Mouse (Mus musculus) small intestine, adult 2 months (tissue): ENCODE results near the gene Psmd3.

Experiments used
- CTCF ChIP-seq: fragments of 200-500 bp; IDR thresholded peaks from 2 replicates; pipeline ENCODE4 v1.5.1; 2012; ENCODE audit warnings: low read depth, mild to moderate bottlenecking, control low read depth, inconsistent platforms, low read length, moderate library complexity, mixed read lengths; ENCODE audit not compliant: insufficient replicate concordance, insufficient read length; ENCODE audit errors: extremely low read depth
- POLR2A ChIP-seq: fragments of 200-500 bp; IDR thresholded peaks from 2 replicates; pipeline ENCODE4 v1.6.1; 2012; ENCODE audit warnings: low read depth, mild to moderate bottlenecking, control low read depth, inconsistent platforms, low read length, moderate library complexity

GRCm38 (mm10) chr11:98637501-98637900 is 44.9 kb upstream of the Psmd3 start:
- no peak for TF ChIP-seq CTCF
- no peak for TF ChIP-seq POLR2A
